ENCODE assay signal across 9 mouse cellular contexts in genomic region chr6:63256556-63257405, GRCm38 (mm10). TPM values are rescaled to one million over a fixed set of nuclear protein-coding genes. Genes with fewer than 3 reads are reported as not detected.
DNase-seq lines count a peak whose midpoint lies in the region; ATAC-seq and TF ChIP-seq lines count a peak whose summit lies in the region.
"Had no signal": no experiment of that assay in that cellular context is flagged by ENCODE, and none has a peak within 500 bp of the region (broad histone marks: within the 10 kb centered on the region; RNA-seq: fewer than 3 reads in every experiment).

No protein-coding gene starts in this region.

- no peak for TF ChIP-seq POLR2A in cerebellum, adult 2 months (IDR thresholded peaks at IDR 0.05; ENCODE audit: borderline replicate concordance, insufficient read depth, low read length)

- H3K27me3 ChIP-seq in heart, embryonic 12.5 days (replicated peaks) = peaks cover 11% of the 10 kb centered on the region
- H3K27me3 ChIP-seq in cerebellum, adult 2 months (ENCODE audit: control insufficient read depth, insufficient read depth, low read length) = no peaks in the 10 kb centered on the region
- no peaks in the 10 kb centered on the region for H3K27me3 ChIP-seq in forebrain, postnatal 0 days (ENCODE audit: insufficient read depth, low read length)
- H3K27me3 ChIP-seq in liver, embryonic 13.5 days = peaks cover 52% of the 10 kb centered on the region

- under 1% methylated on average over 49 of the region's 49 CpGs for WGBS in heart, embryonic 12.5 days
- under 1% methylated on average over 49 of the region's 49 CpGs for WGBS in cerebellum, adult 2 months
- WGBS in forebrain, postnatal 0 days = under 1% methylated on average over 49 of the region's 49 CpGs
- under 1% methylated on average over 49 of the region's 49 CpGs for WGBS in liver, embryonic 13.5 days (ENCODE audit: insufficient replicate concordance)

- no peaks in the 10 kb centered on the region for H3K9me3 ChIP-seq in heart, embryonic 12.5 days (replicated peaks)
- H3K9me3 ChIP-seq in forebrain, postnatal 0 days (ENCODE audit: low read length) = no peaks in the 10 kb centered on the region
- no peaks in the 10 kb centered on the region for H3K9me3 ChIP-seq in liver, embryonic 13.5 days (replicated peaks)

- H3K4me3 ChIP-seq in heart, embryonic 12.5 days = peak overlapping the region; percentile 72
- H3K4me3 ChIP-seq in cerebellum, adult 2 months (replicated peaks; ENCODE audit: insufficient read depth, low read depth, low read length) = peak overlapping the region; percentile 82
- H3K4me3 ChIP-seq in forebrain, postnatal 0 days (ENCODE audit: low read depth, low read length) = peak overlapping the region; percentile 84
- peak overlapping the region; percentile 45 for H3K4me3 ChIP-seq in liver, embryonic 13.5 days (replicated peaks)

- H3K4me1 ChIP-seq in heart, embryonic 12.5 days (replicated peaks) = no peaks in the 10 kb centered on the region
- no peaks in the 10 kb centered on the region for H3K4me1 ChIP-seq in cerebellum, adult 2 months (ENCODE audit: control insufficient read depth, insufficient read depth, low read length)
- H3K4me1 ChIP-seq in forebrain, postnatal 0 days (ENCODE audit: insufficient read depth) = 0 out of 2 replicates have a peak, but pooled peaks cover 4% of the 10 kb centered on the region
- H3K4me1 ChIP-seq in liver, embryonic 13.5 days (replicated peaks) = 0 out of 2 replicates have a peak, but pooled peaks cover 3% of the 10 kb centered on the region

- peak overlapping the region; percentile 71 for H3K9ac ChIP-seq in heart, embryonic 12.5 days
- H3K9ac ChIP-seq in forebrain, postnatal 0 days = peak overlapping the region; percentile 74
- H3K9ac ChIP-seq in liver, embryonic 13.5 days = no peak overlapping the region

- no peak for TF ChIP-seq CTCF in cerebellum, adult 2 months (IDR thresholded peaks at IDR 0.05; ENCODE audit: borderline replicate concordance, insufficient read depth, low read depth, low read length)
- TF ChIP-seq CTCF in forebrain, postnatal 0 days (IDR thresholded peaks at IDR 0.05; ENCODE audit: low read depth) = no peak

- H3K27ac ChIP-seq in heart, embryonic 12.5 days (ENCODE audit: poor library complexity, severe bottlenecking) = no peak overlapping the region
- H3K27ac ChIP-seq in cerebellum, adult 2 months (ENCODE audit: insufficient read depth, low read length) = peak overlapping the region; percentile 87
- peak overlapping the region; percentile 75 for H3K27ac ChIP-seq in forebrain, postnatal 0 days (ENCODE audit: low read depth, low read length)
- no peak overlapping the region for H3K27ac ChIP-seq in liver, embryonic 13.5 days

- peak overlapping the region; percentile 85 for H3K4me2 ChIP-seq in heart, embryonic 12.5 days
- peak overlapping the region; percentile 94 for H3K4me2 ChIP-seq in forebrain, postnatal 0 days (ENCODE audit: low read depth)
- peak overlapping the region; percentile 59 for H3K4me2 ChIP-seq in liver, embryonic 13.5 days

- H3K36me3 ChIP-seq in heart, embryonic 12.5 days = no peaks in the 10 kb centered on the region
- no peaks in the 10 kb centered on the region for H3K36me3 ChIP-seq in forebrain, postnatal 0 days (ENCODE audit: insufficient read depth)
- H3K36me3 ChIP-seq in liver, embryonic 13.5 days = no peaks in the 10 kb centered on the region

- DNase-seq in heart, adult 9 months (ENCODE audit: low spot score in 2 of 2) = no peak
- DNase-seq in cerebellum, adult 2 months = peak; percentile 79 to 81
- peak; percentile 75 for DNase-seq in forebrain, postnatal 0 days
- peak; percentile 49 for DNase-seq in layer of hippocampus, adult 11-12 months (ENCODE audit: low spot score)
- DNase-seq in liver, embryonic 13.5 days = no peak
- DNase-seq in right cerebral cortex, postnatal 10 days (ENCODE audit: low spot score in 2 of 2) = peak; percentile 70 to 72

- ATAC-seq in heart, embryonic 12.5 days (ENCODE audit: insufficient number of reproducible peaks, low FRiP score) = peak; percentile 59; the same call in 1 of the 2 replicates
- peak; percentile 78 for ATAC-seq in forebrain, postnatal 0 days
- no peak for ATAC-seq in liver, embryonic 13.5 days (ENCODE audit: low read depth)
- no peak for ATAC-seq in monocyte, adult 5-6 weeks (replicated peaks; ENCODE audit: insufficient number of reproducible peaks, low FRiP score, low TSS enrichment, poor library complexity, severe bottlenecking)

RNA-seq across cellular contexts. Expression of gene Grid2, which starts 1.1 kb away (rescaled TPM):
- 1.8 and 2.7 TPM in 2 replicates for polyA plus RNA-seq in heart, embryonic 12.5 days (2016; fragmentation: Nextera tagmentation; extraction: Ambion mirVana)
- polyA plus RNA-seq in cerebellum, adult 2 months (2012; rRNA removed) = 76.4 and 90.3 TPM in 2 replicates
- 21.9 and 28.9 TPM in 2 replicates for total RNA-seq in forebrain, postnatal 0 days (2014; rRNA removed)
- 4.1 and 6.2 TPM in 2 replicates for polyA plus RNA-seq in forebrain, postnatal 0 days (2015; fragmentation: Nextera tagmentation; extraction: Ambion mirVana)
- 0.07 TPM in 1 of 2 replicates, not detected in the other for polyA plus RNA-seq in liver, embryonic 13.5 days (2015; fragmentation: Nextera tagmentation; extraction: Ambion mirVana)
- not detected in 3 replicates for total RNA-seq in monocyte, adult 5-6 weeks (2017)
- total RNA-seq: liver, adult 2 months had no signal
- polyA plus RNA-seq: liver, adult 2 months had no signal

Comparison
In these comparisons a context has a peak if more than half of its experiments do, and no peak if none do; other contexts are left out.
1. ATAC-seq: peak in heart, embryonic 12.5 days (single experiment) and forebrain, postnatal 0 days (single experiment); none in liver, embryonic 13.5 days (single experiment) and monocyte, adult 5-6 weeks (single experiment).
2. H3K27ac ChIP-seq: peak in cerebellum, adult 2 months (single experiment) and forebrain, postnatal 0 days (single experiment); none in heart, embryonic 12.5 days (single experiment) and liver, embryonic 13.5 days (single experiment).
3. DNase-seq: peak in cerebellum, adult 2 months (2 of 2), forebrain, postnatal 0 days (single experiment), layer of hippocampus, adult 11-12 months (single experiment) and right cerebral cortex, postnatal 10 days (2 of 2); none in heart, adult 9 months (0 of 2) and liver, embryonic 13.5 days (single experiment).
4. RNA of gene Grid2, which starts 1.1 kb away (polyA plus RNA-seq): 76.4 to 90.3 TPM in cerebellum, adult 2 months; 4.1 to 6.2 TPM in forebrain, postnatal 0 days, 1.8 to 2.7 TPM in heart, embryonic 12.5 days and 0.07 TPM in liver, embryonic 13.5 days; every median in the first group is over 10 times any median in the second.
5. Peak in every context shown above with its lines, with median percentiles within 50 percentile points of each other: H3K4me2 ChIP-seq and H3K4me3 ChIP-seq.